Mouse (Mus musculus) C2C12 (cell line): Measurements from ENCODE around the gene Oaf.

Source experiments
- CTCF ChIP-seq: IDR thresholded peaks from one replicate; pipeline ENCODE4 v1.5.1; 2011; ENCODE audit not compliant: control insufficient read depth, insufficient read depth, insufficient read length
- FOSL1 ChIP-seq: IDR thresholded peaks from one replicate; pipeline ENCODE4 v1.8.0; 2011; ENCODE audit warnings: mild to moderate bottlenecking, low read length; ENCODE audit not compliant: poor library complexity, insufficient read depth, severe bottlenecking
- MYOG ChIP-seq: IDR thresholded peaks from one replicate; pipeline ENCODE4 v1.6.1; 2011; ENCODE audit not compliant: control insufficient read depth, insufficient read length; ENCODE audit errors: extremely low read depth

- TF ChIP-seq CTCF (no peak), MYOG (no peak), FOSL1 (no peak)
Observed at GRCm38 (mm10) chr9:43240594-43240900, 836 bp upstream of the Oaf start.
